Mouse (Mus musculus) embryo, embryonic 10 days (tissue): Measurements from ENCODE around the gene Ccnb2.
"Not testable (repeated sequence)": the region's sequence is repeated elsewhere in the genome, so short reads cannot be mapped to it uniquely, and the experiment has no call there.

Experiments
- DNase-seq: peaks from one replicate; pipeline ENCODE4 v3.0.0-alpha.2; 2015; ENCODE audit warnings: low spot score

Ccnb2 gene

DNA sequence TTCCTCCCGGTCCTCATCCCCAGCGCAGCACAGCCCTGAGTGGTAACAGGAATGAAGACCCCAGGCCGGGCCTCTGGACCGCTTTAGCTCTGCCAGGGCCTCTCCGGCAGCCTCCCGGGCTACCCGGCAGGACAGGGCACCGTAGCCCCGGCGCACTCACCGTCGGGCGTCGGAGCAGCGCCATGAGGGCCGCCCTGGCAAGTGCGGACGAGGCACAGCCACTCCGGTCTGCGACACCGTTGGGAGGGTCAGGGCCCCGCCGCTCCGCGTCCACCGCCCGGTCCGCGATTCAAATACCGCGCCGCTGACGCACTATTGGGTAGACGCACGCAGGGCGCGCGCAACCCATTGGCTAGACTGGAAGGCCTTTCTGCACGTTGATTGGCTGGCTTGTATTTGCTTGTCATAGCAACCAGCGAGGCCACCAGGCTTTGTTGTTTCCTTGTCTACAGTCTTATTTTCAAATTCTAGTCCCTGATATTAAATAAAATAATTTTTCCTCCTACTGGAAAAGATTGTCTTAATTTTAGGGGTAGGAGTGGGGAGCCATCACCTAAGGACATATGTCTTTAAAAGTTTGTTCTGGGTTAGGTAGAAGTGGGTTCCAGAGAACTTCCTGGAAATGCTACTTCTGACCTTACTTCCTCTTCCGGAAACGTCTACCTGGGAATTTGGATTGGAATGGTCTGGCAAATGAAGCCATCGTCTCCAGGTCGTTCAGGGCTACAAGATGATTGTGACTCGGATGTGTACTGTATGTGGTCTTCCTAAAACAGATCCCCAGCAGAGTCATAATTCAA, at the start of gene Ccnb2:
Gene Ccnb2 (minus strand): TSS at position 291 of the 800 bp plus-strand sequence.
- peak; percentile 99 for DNase-seq

DNA sequence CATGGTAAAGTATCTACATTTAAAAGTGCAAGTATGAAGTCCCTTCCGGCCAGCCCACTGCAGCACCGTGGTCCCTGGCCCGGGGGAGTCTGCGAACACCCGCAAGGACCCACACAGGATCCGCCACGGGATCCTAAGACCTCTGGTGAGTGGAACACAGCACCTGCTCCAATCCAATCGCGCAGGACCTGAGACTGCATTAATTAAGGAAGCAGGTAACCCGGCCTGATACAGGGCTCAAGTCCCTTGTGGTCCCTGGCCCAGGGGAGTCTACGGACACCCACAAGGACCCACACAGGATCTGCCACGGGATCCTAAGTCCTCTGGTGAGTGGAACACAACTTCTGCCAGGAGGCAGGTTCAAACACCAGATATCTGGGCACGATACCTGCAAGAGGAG, 41.7 kb upstream of the Ccnb2 start:
- not testable (repeated sequence) for DNase-seq

DNA sequence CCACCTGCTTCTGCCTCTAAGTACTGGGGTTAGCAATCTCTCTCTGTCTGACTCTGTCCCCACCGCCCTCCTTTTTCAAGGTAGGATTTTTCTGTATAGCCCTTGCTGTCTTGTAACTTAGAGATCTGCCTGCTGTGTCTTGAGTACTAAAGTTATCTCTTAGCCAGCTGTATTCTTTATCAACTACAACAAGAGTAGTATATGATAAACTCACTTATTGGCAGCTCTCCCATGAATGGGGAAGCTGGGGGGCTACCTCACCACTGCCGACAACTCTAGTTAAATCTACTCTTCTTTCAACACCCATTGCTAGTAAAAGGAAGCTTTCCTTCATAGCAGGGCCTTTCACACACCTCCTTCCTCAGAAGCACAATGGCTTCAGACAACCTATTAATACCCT, 31.0 kb upstream of the Ccnb2 start:
- no peak for DNase-seq

DNA sequence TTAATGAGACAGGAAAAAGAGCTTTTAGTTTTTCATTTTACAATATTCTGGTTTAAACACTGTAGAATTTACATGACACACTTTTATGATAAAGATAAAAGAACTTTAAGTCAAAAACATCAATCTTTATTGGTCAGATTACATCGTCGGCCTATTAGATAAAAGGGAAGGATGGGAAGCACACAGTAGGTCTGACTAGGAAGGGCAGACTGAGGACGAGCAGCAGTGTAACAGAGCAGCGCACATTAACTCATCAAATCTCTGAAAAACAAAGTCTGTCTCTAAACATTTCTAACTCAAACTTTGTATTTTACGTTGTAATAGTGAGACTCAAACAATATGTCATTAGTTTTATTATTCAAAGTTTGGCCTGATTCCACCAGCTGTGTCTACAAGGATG, 27.7 kb upstream of the Ccnb2 start:
- no peak for DNase-seq

DNA sequence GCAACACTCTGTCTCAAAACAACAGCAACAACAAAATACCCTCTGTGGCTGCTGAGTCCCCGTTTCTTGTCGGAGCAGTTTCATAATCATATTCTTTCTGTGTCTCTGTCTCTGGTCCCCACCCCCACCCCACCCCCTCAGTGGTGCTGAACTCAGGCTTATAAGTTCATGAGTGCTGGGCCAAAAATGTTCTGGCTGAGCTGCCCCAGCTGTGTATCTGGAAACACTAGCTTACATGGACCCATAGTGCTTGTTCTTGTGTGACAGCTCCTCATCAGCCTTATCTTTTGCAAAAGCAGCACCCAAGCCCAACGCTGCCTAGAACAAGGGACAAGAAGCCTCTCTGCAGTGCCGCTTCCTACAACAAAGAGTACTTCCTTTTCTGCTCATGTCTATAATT, 18.6 kb upstream of the Ccnb2 start:
- DNase-seq = no peak

DNA sequence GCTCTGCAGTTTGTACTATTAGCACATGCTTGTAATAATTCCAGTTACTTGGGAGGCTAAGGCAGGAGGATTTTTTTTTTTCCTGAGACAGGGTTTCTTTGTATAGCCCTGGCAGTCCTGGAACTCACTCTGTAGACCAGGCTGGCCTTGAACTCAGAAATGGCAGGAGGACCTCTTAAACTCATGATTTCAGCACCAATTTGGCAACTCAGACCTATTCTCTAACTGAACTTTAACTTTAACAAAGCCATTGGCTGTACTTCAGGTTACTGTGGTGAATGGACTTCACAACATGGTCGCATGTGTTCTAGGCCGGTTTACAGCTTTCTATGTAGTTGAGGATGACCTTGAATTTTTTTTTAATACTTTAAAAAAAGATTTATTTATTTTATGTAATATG, 1.3 kb upstream of the Ccnb2 start:
- no peak for DNase-seq

DNA sequence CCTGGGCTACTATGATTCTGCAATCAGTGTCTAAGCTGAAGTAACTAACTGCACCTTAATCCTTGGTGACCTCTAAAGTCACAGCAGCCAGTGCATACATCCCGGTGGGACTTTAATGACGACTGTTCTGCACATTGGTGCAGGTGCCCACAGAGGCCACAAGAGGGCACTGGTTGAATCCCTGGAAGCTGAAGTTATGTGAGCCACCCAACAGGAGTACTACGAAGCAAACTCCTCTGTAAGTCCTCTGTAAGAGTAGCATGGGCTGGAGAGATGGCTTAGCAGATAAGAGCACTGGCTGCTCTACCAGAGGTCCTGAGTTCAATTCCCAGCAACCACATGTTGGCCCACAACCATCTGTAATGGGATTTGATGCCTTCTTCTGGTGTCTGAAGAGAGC, 4.9 kb downstream of the Ccnb2 start:
- peak; percentile 24 for DNase-seq

DNA sequence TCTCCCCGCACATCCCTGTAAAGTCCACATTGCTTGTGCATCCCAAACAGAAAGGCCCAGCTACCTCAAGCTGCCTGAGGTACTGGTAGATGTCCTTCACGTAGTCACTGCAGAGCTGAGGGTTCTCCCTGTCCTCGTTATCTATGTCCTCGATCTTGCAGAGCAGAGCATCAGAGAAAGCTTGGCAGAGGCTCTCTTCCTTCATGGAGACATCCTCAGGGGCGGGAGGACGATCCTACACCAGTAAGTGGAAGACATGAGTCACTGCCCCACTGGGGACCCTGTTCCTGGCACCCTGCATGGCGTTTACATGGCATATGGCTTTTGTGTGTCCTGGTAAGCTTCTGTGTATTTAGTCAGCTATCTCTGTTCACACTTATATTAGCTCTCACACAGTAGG, 8.3 kb downstream of the Ccnb2 start:
- DNase-seq = no peak

DNA sequence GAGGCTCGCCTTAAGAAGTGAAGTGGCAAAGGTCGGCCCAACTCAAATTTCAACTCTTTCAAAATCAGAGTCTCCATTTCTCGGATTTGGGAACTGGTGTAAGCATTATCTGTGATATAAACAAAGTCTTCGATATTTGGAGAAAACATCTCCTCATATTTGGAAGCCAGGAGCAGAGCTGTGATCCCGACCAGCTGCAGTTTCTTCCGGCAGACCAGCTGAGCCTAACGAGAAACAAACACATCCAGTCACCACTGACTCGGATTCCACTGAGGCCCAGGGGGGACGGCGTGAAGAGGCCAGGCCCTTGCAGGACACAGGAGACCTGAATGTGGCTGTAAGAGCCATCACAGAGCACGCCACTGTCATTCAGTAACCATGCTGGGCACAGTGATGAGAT, 10.7 kb downstream of the Ccnb2 start:
- DNase-seq = no peak

DNA sequence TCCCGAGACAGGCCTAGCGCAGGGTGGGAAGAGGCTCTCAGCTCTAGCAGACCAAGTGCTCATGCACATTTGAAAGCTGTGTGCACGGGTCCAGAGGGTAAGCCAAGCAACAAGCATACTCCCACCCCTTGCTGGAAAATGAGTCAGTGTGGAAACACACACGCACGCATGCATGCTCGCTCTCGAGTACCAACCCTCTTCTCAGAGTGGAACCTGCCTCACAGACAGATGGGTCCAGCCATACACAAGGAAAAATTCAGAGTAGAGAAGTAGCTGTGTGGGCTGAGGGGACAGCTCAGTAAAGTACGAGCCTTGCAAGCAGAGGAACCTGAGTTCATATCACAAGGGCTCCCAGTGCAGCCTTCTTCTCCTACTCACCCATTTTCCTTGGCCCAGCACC, 11.6 kb downstream of the Ccnb2 start:
- DNase-seq = no peak

DNA sequence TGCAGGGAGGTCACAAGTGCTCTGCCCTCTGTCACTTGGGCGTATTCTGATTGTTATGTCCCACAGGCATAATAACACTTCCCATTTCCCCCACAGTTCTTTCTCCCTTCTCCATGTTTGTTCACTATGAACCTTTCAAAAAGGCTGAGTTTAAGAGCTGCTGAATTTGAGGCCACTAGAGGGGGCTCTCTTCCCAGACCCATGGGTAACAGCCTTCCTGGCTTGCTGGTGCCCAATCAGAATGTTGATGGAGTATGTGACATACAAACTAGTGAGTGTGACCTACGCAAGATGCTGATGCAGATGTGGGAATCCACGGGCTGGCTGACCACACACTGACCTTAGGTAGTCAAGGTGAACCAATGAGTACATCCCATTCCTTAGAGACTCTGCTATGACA, 12.6 kb downstream of the Ccnb2 start:
- no peak for DNase-seq

DNA sequence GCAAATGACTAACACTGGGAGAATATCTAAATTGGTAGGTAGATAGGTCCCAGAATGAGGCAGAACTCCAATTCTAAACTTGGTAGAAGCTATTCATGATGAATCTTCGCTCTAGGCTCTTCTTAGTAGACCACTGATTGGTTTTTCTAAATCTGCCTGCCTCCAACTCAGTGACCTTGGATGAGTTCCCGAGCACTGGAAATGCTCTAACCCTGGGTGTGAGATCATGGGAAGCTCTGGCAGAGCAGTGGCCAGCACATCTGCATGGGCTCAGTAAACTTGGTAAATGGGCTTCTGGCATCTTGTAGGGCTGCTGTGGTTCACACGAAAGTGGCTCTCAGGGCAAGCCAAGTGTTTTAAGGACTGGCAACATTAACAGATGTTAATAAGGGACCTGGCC, 14.8 kb downstream of the Ccnb2 start:
- DNase-seq = no peak

DNA sequence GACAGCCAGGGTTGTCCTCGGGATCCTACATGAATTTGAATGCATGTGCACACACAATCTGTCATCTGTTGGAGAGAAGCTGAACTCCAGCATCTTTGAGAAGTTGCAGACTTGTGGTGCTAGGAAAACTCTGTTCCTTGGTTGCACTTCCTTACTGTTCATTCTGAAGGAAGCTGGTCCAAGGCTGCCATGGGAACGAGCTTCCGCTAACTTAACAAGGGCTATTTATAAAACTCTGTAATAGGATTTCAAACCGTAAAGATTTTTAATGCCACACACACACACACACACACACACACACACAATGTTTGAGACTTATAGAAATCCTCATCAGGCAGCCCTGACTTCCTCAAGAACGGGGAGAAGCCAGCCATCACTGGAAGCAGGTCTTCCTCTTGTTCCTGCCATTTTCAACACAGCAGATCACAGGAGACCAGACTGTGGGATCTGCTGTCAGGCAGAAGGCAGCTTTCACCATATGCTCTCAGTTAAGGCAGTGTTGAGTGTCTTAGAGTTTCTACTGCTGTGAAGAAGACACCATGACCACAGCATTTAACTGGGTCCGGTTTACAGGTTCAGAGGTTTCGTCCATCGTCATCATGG, 19.3 kb downstream of the Ccnb2 start:
- no peak for DNase-seq

DNA sequence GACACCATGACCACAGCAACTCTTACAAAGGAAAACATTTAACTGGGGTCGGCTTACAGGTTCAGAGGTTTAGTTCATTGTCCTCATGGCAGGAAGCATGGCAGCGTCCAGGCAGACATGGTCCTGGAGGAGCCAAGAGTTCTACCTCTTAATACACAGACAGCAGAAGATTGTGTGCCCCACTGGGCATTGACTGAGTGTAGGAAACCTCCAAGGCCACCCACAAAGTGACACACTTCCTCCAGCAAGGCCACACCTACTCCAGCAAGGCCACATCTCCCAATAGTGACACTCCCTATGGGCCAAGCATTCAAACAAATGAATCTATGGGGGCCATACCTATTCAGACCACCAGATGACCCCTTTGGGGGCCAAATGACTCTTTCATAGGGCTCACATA, 25.3 kb downstream of the Ccnb2 start:
- no peak for DNase-seq

DNA sequence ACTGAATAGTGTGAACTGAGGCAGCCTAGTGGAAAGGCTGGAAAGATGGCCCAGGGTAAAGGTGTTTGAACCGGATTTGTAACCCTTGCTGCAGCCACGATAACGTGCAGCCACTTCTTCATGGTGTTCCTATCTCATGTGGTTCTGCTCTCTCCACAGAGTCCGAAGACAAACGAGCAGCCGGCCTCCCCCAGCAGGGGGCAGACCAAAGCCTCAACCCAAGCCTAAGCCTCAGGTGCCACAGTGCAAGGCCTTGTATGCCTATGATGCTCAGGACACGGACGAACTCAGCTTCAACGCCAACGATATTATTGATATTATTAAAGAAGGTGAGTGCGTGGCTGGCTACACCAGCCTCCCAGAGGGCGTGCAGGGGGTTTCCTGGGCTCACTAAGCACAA, 25.7 kb downstream of the Ccnb2 start:
- DNase-seq = no peak

DNA sequence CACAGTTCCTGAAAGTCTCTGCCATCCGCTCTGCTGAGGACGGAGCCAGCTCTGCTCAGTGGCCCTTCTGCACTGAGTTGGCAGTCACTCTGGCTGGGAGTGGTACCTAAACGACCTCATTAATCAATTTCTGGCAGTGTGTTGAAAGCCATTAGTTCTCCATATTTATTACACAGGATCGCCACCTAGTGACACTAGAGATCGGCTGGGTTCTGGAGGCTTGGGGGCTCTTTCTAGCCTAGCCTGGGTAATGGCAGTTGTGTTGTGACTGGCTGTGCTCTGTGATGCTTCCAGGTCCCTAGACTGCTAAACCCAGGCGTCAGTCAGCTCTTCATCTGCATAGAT, 28.8 kb downstream of the Ccnb2 start:
- DNase-seq = peak; percentile 79

DNA sequence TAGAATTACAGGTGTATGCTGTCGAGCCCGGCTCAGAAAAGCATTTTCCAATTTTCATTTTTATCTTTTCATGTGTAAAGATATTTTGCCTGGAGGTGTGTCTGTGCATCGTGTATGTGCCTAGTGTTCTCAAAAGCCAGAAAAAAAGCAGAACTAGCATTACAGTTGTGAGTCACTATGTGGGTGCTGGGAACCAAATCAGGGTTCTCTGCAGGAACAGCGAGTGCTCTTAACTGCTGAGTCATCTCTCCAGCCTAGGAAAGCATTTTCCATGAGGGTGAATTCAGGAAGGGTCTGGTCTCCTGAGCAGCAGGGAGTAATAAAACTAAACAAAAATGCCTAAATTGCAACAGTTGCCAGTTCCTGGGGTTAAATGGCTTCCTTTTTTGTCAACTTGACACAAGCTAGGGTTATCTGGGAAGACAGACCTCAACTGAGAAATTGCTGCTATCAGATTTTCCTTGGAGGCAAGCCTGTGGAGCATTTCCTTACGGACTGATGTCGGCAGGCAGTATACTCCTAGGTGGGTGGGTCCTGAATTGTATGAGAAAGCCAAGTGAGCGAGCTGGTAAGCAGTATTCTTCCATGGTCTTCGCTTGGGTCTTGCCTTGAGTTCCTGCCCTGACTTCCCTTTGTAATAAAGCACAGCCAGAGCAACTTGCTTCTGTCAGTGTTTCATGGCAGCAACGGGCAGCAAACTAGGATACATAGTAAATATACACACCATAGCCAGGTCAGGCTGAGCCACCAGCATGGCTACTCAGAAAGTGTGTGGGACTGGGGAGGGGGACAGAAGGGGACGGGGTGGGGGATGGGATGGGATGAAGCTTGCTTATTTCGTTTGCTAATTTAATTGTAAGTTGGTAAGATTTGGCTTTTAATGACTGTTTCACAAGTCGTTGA, 29.4 kb downstream of the Ccnb2 start:
- DNase-seq = no peak

DNA sequence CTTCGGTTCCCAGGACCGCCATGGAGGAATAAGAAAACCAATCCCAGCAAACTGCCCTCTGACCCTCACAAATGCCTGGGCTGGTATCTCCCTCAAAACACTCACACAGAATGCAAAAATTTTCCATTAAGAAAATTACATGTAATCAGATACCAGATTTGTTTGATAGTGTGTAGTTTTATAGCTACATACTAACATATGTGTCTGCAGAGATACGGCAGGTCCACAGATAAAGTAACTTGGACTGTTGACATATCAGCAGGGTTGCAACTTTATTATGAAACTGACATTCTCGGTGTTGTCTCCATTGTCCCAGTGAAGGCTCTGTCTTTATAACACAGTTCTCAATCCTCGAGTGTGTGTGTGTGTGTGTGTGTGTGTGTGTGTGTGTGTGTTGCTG, 30.3 kb downstream of the Ccnb2 start:
- DNase-seq = no peak

DNA sequence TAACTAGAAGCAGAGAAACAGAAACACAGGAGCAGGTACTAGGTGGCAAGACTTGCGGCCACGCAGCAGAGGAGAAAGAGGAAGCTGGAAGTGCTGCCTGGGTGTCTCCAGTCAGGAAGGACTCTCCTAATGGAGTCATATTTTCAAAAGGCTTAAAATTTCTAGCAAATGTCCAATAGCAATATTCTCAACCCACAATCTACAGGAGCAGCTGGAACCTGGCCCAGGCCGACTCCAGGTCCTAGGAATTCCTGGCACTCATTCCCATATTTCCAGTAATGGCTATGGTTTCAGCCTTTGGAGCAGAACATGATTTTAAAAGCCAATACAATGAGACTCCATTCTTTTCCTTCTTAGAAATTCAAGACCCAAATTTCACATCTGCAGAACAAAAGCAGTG, 31.8 kb downstream of the Ccnb2 start:
- no peak for DNase-seq

DNA sequence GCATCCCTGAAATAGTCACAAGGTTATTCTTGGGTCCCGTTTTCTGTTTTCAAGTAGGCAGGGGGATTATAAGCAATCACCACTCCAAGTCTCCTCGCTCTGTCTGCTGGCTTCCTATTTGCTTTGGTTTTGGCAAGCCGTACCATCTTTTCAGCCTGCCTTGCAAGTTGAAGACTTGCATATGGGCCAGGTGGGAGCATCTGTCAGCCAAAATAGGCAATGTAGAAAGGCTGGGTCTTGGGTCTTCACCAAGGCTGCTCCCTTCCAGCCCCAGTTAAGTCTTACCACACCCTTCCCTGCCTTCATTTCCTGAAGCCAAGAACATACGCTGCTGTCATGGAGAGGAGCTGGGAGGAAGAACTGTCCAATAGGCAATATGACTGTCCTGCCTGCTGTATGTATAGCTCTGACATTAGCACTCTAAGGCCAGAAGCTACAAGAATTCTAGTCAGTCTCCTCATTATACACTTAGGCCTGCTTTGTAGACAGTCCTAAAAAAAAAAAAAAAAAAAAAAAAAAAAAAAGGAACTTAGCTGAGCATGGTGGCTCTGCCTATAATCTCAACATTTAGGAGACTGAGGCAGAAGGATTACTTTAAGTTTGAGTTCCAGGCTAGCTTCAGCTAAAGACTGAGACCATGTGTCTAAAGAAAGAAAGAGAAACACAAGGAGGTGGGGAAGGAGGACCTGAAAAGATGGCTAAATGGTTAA, 33.8 kb downstream of the Ccnb2 start:
- DNase-seq = no peak

DNA sequence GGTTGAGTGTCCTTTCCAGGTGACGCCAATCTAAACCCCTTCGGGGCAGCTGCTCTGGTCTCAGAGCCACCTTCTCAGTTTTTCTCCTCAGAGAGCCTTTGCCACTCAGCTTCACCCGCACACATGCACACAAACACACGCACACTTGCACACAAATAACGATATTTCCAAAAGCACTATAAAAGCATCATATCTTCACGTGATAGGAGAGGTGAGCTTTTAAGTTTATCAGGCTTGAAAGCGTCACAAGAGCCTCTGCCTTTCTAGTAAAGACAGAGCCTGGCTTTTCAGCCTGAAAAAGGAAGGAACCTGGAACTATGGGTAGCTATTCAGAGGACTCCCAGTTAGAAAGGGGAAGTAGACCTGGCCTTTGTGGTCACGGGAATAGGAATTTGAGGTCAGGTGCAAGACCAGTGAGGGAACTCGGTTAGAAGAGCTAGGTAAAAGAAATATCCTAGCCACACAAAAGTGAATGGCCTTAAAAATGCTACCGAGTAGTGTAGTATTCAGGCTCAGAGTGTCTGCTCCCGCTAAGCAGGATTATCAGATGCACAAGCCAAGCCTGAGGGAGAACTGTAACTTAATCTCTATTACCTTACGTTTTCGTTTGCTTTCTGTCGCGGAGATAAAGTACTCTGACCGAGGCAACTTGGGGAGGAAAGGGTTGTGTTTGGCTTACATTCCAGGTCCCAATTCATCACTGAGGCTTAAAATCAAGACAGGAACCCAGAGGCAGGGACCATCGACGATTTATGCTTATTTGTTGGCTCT, 36.2 kb downstream of the Ccnb2 start:
- no peak for DNase-seq

DNA sequence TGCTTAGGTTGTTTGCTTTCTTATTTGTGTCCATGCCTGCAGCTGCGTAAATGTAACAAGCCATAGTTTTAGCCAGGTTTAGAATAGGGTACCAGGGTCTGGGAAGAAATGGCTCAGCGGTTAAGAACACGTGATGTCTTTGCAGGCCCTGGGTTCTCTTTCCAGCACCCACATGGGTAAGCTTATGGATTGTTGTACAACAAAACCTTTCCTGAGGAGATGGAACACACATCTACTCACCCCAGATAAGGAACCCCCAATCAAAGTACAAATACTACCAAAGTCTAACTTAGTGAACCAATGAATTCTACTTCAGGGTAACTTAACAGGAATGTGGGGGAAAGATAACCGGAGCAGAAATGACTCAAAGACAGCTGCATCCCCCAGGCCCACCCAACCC, 36.9 kb downstream of the Ccnb2 start:
- DNase-seq = no peak
